Mouse (Mus musculus) mature B cell (primary cell): ENCODE results near the gene Chst3.
"Not testable (repeated sequence)": the region's sequence is repeated elsewhere in the genome, so short reads cannot be mapped to it uniquely, and the experiment has no call there.

ENCODE experiments used
- in situ Hi-C: fragments of 300-500 bp; cut with MboI; formaldehyde crosslinking; loops from 2 replicates; pipeline ENCODE4 v1.14.3; 2019

Chst3 gene

DNA sequence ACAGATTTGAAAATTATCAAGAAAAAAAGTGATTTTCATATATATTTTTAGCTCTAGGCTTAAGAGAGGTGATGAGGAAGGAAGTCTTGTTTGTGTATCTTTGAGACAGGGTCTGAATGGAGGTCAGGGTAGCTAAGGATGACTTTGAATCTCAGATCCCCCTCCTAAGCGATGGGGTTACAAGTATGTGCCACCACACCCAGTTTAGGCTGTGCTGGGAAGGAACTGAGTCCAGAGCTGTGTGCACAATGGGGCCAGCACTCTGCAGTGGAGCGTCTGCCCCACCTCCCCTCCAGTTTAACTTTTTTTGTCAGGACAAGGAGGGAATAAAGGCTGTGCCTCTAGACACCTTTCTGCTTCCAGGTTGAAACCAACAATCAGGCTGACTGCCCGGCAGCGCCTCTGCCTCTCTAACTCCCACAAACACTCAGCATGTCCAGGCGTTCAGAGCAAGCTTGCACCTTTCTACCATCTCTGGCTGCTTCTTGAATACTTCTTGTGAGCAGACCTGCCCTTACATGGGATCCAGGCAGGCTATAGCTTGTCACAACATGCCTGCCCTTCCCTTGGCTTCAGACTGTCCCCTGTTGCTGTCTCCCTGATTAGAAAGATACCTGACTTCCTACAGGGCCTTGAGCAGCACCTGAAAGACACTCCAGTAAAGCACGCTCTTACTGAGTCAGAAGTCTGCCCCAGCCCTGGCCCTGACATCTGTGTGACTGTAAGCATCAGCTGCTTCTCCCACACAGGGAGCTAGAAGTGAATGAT, 11.4 kb upstream of the Chst3 start:
- in situ Hi-C loops: no loop called here

DNA sequence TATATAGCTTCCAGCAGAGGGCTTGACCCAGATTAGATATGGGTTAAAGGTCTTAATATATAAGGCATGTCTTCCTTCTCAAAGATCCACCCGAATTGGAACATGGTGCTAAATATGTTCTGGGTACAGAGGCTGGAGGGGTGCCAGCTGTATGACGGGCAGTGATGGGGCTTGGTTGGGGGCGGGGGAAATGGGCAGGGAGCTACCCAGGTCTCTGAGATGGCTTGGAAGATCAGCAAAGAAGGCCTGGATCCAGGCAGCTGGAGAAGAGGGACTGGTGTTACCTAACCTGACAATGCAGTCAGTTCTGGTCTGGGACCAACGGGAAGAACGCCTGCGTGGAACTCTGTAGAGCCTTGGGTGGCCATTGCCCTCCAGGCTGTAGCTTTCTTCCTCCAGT, 10.1 kb upstream of the Chst3 start:
- in situ Hi-C loops: no loop called here

DNA sequence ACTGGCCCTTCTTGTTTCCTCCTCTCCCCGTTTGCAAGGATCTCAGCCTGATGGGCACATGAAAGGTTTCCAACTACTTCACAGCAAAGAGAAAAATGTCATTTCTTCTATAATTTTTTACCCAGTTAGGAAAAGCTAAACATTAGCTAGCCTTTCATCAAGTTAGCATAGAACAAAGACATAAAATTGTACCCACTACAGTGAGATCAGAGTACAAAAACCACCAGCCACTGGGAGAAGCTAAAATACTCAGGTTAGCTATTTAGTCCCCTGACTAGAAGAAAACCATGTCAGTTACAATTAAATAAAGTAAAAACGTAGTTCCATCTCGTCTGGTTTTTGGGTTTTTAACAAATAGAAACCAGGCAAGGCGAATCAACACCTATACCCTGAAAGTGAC, 8.6 kb upstream of the Chst3 start:
- in situ Hi-C loops: no loop called here

- in situ Hi-C loops: no loop called here
These were observed 5.5 kb upstream of the Chst3 start for GRCm38 (mm10) chr10:60224601-60225000.

GRCm38 (mm10) chr10:60221571-60222259, 2.7 kb upstream of the Chst3 start:
- in situ Hi-C loops: not testable (repeated sequence)

GRCm38 (mm10) chr10:60220607-60221006, 1.5 kb upstream of the Chst3 start:
- in situ Hi-C loops: no loop called here

GRCm38 (mm10) chr10:60220042-60220523, 1.0 kb upstream of the Chst3 start:
- in situ Hi-C loops: no loop called here

GRCm38 (mm10) chr10:60218033-60218590, 948 bp downstream of the Chst3 start:
- in situ Hi-C loops: loop anchor here (5.0 kb wide), 1 partner anchor 61 kb away; no protein-coding TSS in a partner anchor

- in situ Hi-C loops: loop anchor here (5.0 kb wide), 1 partner anchor 59 kb away; no protein-coding TSS in a partner anchor
These were observed 2.5 kb downstream of the Chst3 start for GRCm38 (mm10) chr10:60216331-60217095.

DNA sequence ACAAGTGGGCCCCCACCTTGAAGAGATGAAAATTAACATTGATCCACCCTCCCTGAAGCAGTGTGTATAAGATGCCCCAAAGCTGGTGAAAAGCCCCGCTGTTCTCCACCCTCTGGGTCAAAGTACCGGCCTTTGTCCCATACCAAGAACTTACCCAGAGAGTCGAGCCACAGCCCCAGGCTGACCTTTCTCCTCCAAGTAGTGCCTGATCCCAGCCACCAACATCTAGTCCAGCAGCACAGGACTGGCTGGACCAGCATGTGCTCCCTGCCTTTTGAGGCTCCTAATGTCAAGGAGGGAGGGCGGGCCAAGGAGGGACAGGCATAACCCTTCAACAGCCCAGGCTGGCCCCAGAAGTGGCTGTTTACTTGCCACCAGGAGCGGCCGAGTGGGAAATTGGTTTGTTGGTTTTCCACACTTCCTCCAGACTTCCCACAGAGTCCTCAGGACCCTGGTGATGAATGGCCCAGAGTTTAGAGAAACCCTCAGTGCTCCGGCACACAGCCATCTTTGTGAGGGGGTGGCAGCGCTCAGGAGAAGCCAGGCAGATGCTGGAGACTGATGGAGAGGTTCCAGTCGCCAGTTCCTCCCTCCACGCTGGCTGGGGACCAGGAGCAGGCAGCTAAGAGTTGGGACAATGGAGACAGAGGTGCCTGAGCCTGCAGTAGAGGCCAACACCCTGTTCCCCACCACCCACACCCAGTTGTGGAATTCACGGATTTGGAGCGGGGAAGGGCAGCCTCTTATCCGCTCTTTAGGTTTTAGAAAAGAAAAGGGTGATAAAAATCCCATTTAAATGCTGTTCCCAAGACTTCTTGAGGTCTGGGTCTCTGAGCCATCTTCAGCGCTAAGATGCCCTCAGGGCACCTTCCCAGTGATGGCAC, 3.7 kb downstream of the Chst3 start:
- in situ Hi-C loops: loop anchor here (5.0 kb wide), 1 partner anchor 58 kb away; no protein-coding TSS in a partner anchor

DNA sequence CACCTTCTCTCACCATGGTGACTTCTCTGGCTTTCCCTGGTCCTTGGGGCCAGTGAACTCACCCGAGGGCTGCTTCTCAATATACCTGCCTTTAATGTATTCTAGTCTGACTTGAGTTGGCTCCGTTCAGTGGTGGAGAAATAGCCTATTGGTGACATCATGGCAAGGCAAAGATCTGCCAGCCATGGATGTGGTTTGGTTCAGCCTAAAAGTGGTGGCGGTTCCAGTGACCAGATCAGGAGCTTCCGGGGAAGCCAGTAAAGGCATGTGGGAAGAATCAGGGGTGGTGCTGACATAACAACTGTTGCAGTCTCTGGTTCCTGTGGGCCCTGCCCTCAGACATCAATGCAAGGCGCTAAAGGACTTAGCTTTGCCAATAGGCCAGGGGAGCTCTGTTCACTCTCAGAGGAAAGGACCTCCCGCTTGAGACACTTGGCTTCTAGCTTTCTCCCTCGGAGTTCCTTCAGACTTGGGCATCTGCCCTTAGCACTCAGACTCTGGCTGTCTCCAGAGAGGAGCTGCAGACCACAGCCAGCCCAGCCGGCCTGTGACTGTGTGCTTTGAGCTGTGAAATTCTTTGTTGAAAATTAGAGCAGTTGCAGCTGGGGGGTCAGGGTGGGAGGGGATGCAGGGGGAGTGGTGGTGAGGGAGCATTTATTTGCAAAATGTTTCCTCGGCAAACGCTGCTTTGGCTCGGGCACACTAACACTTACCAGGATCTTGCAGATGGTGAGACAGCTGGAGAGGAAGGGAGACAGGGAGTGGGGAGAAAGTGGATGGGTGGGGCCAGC, 6.3 kb downstream of the Chst3 start:
- in situ Hi-C loops: no loop called here

DNA sequence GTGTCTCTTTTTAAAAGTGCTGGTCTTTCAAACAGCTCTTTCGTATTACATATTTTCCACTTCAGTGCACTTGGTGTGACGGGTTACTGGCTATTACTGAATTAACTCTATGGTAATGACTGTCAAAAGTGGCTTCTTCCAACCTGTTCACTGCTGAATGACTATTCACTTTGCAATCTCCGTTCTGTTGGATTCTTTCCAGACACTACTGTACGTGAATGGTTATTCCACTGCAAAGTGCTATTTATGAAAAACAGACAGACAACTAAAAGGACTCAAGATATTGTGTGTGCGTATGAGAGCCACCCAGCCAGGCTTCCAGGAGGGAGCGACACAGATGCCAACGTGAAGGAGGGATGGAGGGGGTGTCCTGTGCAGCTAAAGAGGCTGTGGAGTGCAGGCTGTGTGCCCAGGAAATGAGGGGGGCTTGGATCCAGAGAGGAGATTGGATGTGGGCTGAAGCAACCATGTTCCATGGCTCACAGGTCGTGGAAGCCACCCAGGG, 7.5 kb downstream of the Chst3 start:
- in situ Hi-C loops: no loop called here

DNA sequence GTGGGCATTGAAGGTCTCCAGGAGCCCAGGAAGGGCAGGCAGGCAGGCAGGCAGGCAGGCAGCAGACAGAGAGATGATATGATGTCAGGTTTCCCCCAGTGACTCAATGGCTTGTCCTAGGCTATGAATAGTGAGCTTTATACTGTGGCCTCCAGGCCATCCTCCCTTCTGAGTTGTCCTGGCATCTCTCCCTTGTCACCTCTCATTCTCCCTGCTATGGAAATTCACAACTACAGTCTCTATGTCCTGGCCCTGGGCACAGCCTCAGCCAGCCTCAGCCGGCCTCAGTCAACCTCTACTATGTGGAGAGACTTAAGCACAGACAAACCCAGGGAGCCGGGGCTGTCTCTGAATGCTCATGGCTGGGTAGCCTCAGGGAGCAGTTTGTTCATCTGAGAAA, 8.6 kb downstream of the Chst3 start:
- in situ Hi-C loops: no loop called here

DNA sequence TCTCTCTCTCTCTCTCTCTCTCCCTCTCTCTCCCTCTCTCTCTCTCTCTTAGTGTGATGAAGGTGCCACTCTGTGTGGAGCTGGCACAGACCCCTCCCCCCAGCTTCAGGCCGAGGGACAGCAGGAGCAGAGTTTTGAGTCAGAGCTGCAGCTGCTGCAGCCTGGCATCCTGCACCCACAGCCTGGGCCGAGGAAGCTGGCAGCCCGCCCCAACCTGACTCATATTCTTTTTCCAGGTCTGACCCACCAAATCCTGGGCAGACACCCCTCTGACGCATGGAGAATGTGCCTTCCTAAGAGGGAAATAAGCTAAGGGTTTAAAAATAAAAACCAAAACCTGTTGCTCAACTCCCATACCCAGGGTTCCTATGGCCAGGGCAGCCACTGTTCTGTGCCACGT, 9.8 kb downstream of the Chst3 start:
- in situ Hi-C loops: no loop called here

DNA sequence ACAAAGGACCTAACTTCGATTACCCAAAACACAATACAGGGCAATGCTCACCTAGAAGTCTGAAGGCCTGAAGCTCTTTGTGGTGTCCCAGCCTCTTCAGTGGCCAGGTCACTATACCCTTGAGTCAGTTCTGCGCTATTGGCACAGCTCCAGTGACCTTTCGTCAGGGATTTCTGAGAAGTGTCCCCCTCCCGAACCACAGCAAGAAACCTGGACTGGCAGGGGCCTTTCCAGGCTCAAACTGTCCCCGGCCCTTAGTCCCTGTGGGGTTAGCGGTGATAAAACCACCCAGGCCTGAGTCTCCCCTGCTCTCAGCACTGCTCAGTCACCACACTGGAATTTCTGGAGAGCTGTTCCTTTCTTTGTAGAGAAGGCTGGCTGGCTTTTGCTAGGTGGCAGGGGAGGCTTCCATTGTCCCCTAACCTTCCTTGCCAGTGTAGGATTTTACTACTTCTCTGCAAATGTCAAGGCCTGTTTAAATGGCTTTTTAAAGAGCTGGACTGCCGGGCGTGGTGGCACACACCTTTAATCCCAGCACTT, 11.8 kb downstream of the Chst3 start:
- in situ Hi-C loops: no loop called here

DNA sequence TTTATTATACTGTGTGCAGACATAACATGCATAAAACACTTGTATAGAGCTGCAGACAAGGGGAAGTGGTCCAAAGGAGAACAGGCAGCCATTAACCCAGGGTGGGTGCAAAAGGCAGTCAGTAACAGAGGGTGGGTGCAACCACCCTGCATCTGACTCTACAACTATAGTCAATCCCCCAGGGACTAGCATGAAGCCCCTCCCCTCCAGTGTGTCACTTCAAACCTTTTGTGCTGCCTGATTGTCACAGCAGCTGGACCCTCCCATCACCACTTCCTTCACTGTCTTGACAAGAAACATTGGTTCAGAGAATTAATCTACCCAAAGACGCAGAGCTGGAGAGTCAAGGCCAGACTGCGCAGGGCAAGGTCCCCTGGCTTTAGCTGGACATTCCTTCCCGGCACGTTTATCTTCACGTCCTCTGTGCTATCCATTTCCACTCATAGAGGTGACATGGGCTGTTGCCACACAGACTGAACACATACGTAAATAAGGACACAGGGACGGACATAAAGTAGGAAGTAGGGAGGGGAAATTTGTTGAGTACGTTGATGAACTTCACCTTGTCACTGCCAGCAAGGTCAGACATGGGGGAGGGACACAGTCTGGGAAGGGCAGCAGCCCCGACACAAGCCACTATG, 13.3 kb downstream of the Chst3 start:
- in situ Hi-C loops: no loop called here

DNA sequence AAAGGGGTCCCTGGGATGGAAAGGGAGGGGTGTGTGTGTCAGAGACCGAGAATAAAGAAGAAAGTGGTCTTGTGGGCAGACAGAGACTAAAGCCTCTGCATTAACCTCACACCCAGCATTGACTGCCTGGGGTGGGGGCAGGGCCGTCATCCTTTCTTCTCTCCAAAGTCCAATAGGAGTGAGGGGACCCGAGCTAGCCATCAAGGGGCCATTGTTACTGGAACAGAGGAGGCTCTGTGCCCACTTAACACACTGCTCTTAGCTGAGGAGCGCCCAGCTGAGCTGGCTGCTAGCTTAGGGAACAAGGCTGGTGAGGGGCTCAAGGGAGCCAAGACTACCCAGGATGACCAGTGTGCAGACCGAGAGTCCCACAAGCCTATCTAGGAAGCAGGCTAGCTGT, 16.3 kb downstream of the Chst3 start:
- in situ Hi-C loops: no loop called here

DNA sequence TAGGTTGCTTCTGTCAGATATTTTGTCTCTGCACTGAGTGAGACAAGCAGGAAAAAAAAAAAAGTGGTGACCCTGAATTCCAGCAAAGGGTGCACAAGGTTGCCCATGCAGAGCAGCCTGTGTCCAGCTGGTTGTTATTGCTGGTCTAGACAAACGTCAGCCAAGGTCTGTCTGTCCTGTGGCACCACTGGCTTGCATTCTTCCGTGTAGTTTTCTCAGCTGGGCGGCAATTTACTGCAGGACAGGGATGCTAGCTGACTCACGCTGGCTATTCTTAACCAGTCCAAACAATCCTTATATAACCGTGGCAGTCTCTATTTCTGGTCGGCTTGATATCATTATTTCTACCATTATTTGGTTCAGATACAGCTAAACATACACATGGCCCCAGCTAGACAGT, 18.1 kb downstream of the Chst3 start:
- in situ Hi-C loops: no loop called here

- in situ Hi-C loops: no loop called here
These were observed 19.7 kb downstream of the Chst3 start for GRCm38 (mm10) chr10:60199378-60199777.
